Mouse (Mus musculus): ENCODE measurements around the gene Znrf1.

Znrf1 gene

GRCm38 (mm10) chr8:111567571-111567970 lies 31.7 kb downstream of the Znrf1 start:
- no peak for DNase-seq (ENCODE audit: inconsistent age in 2 of 2, low spot score in 1 of 2)

GRCm38 (mm10) chr8:111568029-111568428 lies 32.1 kb downstream of the Znrf1 start:
- DNase-seq (ENCODE audit: inconsistent age in 2 of 2, low spot score in 1 of 2): no peak

- DNase-seq (ENCODE audit: inconsistent age in 2 of 2, low spot score in 1 of 2): no peak
These were observed 34.0 kb downstream of the Znrf1 start for GRCm38 (mm10) chr8:111569926-111570325.

- DNase-seq (ENCODE audit: inconsistent age in 2 of 2, low spot score in 1 of 2): no peak
These were observed 34.5 kb downstream of the Znrf1 start for GRCm38 (mm10) chr8:111570432-111570831.

DNA sequence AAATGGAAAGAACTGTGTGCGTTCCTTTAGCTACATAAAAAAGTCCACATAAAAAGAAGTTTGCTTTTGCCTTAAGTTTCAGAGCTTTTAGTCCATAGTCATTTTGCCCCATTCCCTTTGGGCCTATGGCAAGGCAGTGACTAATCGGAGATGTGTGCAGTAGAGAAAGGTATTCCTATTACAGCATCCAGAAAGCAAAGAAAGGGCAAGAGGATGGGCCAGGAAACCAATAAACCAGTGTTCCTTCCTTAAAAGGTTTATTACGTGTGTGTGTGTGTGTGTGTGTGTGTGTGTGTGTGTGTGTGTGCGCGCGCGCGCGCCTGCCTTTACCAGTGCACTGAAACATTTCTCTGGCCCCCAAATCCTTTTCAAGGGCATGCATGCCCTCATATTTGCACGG lies 35.8 kb downstream of the Znrf1 start:
- no peak for DNase-seq (ENCODE audit: inconsistent age in 2 of 2, low spot score in 1 of 2)

DNA sequence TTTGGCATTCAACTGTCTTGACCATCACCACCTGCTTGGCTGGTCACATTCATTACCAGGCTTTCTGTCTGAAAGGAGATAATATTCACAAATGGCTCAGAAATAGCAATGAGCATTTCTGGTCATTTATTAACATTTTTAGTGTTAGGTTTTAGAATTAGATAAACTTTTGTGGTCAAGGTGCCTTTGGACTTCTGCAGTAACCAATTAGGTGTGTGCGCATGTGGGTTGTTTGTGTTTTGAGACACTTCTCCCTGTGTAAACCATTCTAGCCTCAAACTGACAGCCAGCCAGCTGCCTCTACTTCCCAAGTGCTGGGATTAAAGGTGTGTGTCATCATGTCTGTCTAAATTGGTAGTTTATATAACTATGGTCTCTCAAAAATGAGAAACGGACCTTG lies 36.5 kb downstream of the Znrf1 start:
- DNase-seq (ENCODE audit: inconsistent age in 2 of 2, low spot score in 1 of 2): no peak

- no peak for DNase-seq (ENCODE audit: inconsistent age in 2 of 2, low spot score in 1 of 2)
These were observed 37.7 kb downstream of the Znrf1 start for GRCm38 (mm10) chr8:111573583-111573982.

DNA sequence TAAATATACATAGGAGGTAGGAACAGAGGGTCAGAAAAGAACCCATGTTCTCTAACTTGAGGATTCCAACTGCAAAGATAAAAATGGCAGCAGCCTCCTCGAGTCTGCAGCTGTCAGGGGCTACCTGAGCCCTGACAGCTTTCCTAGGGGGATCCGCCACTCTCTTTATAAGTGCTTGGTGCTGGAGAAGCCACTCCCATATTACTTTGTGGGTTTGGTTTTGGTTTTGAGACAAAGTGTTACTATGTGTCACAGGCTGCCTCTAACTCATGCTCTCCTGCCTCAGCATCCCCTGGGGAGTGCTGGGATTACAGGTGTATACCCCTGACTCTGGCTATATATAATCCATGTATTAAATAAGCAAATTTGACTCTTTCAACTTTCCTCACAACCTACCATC lies 38.1 kb downstream of the Znrf1 start:
- no peak for DNase-seq (ENCODE audit: inconsistent age in 2 of 2, low spot score in 1 of 2)

- DNase-seq (ENCODE audit: inconsistent age in 2 of 2, low spot score in 1 of 2): no peak
These were observed 39.6 kb downstream of the Znrf1 start for GRCm38 (mm10) chr8:111575492-111575891.

DNA sequence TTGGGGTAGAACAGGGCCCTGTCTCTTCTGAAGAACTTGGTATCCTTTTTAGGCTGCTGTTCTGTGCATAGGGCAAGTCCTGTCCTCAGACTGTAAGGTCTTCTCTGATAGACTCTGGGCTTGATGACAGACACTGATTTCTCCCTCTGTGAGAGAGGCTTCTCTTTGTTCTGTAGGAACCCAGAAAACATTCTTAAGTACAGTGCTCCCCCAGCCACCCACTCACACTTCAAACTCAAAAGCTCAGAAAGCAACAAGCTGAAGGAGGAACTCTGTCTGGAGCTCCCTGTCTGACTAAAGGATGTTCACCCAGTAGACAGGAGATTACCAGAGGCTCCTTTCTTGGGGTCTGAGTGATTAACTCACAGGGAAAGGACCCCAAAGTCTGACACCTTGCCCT lies 40.6 kb downstream of the Znrf1 start:
- DNase-seq (ENCODE audit: inconsistent age in 2 of 2, low spot score in 1 of 2): no peak

- no peak for DNase-seq (ENCODE audit: inconsistent age in 2 of 2, low spot score in 1 of 2)
These were observed 42.1 kb downstream of the Znrf1 start for GRCm38 (mm10) chr8:111577880-111578533.

GRCm38 (mm10) chr8:111579318-111579717 lies 43.4 kb downstream of the Znrf1 start:
- DNase-seq (ENCODE audit: inconsistent age in 2 of 2, low spot score in 1 of 2): no peak

DNA sequence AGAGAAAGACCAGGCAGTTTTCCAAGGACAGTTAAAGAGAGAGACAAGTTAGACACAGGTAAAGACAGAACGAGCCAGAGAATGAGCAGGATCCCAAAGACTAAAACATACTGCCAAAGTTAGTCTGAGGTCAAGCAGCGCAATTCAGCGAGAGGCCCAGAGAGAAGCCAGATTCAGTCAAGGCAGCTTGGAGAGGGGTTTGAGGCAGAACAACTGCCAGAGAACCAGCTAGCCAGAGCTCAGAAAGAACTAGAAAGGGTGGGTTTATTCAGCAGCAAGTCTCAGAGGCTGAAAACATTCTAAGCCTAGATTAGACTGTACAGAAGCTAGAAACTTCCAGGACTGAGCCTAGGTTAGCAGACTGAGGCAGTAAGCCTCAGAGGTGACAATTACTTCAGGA lies 44.4 kb downstream of the Znrf1 start:
- no peak for DNase-seq (ENCODE audit: inconsistent age in 2 of 2, low spot score in 1 of 2)

GRCm38 (mm10) chr8:111582386-111582785 lies 46.5 kb downstream of the Znrf1 start:
- DNase-seq (ENCODE audit: inconsistent age in 2 of 2, low spot score in 1 of 2): no peak

GRCm38 (mm10) chr8:111584946-111585345 lies 49.0 kb downstream of the Znrf1 start:
- DNase-seq (ENCODE audit: inconsistent age in 2 of 2, low spot score in 1 of 2): peak in 1 of 2 experiments; percentile 53

- DNase-seq (ENCODE audit: inconsistent age in 2 of 2, low spot score in 1 of 2): no peak
These were observed 51.7 kb downstream of the Znrf1 start for GRCm38 (mm10) chr8:111587545-111588094.

- no peak for DNase-seq (ENCODE audit: inconsistent age in 2 of 2, low spot score in 1 of 2)
These were observed 52.4 kb downstream of the Znrf1 start for GRCm38 (mm10) chr8:111588336-111588735.

GRCm38 (mm10) chr8:111590214-111590613 lies 54.3 kb downstream of the Znrf1 start:
- DNase-seq (ENCODE audit: inconsistent age in 2 of 2, low spot score in 1 of 2): no peak

GRCm38 (mm10) chr8:111591176-111591575 lies 55.3 kb downstream of the Znrf1 start:
- no peak for DNase-seq (ENCODE audit: inconsistent age in 2 of 2, low spot score in 1 of 2)

- no peak for DNase-seq (ENCODE audit: inconsistent age in 2 of 2, low spot score in 1 of 2)
These were observed 56.6 kb downstream of the Znrf1 start for GRCm38 (mm10) chr8:111592390-111592910.

GRCm38 (mm10) chr8:111594044-111594840 lies 58.3 kb downstream of the Znrf1 start:
- no peak for DNase-seq (ENCODE audit: inconsistent age in 2 of 2, low spot score in 1 of 2)

DNA sequence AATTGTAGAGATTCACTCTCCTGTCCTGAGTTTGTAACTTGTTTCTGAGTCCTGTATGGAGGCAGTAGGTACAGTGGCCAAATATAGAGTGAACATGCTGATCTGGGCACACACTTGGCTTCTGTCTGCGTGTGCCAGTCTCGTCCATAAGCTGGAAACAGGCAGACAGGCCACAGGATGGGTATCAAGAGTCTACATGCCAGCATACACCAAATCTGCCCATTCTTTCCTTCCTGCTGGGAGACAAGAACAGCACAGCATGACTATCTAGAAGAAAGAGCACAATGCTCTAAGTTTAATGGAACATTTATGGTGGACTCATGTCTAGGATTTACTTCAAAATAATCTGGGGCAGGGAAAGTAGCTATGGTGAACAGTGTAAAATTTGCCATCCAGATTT lies 59.1 kb downstream of the Znrf1 start:
- no peak for DNase-seq (ENCODE audit: inconsistent age in 2 of 2, low spot score in 1 of 2)

Measured in adrenal gland, adult (tissue).